Mouse (Mus musculus): ENCODE results near the gene Lgi1. TPM values are rescaled to one million over a fixed set of nuclear protein-coding genes. Genes with fewer than 3 reads are reported as not detected.

The Lgi1 gene
- polyA plus RNA-seq (2015; fragmentation: Nextera tagmentation; extraction: Ambion mirVana): 0.40 and 0.64 TPM in 2 replicates

- 23% methylated on average over 21 of the region's 21 CpGs for WGBS
Observed at GRCm38 (mm10) chr19:38264505-38265500, at the start of gene Lgi1. TSS of gene Lgi1 (plus strand) at chr19:38264536.

GRCm38 (mm10) chr19:38217696-38218095 lies 46.6 kb upstream of the Lgi1 start:
- Histone ChIP-seq H3K4me3 (replicated peaks) (no peak overlapping the region), H3K36me3 (no peaks in the 10 kb centered on the region), H3K9me3 (no peaks in the 10 kb centered on the region), H3K4me1 (replicated peaks) (0 out of 2 replicates have a peak, but pooled peaks cover under 1% of the 10 kb centered on the region), H3K27me3 (replicated peaks) (no peaks in the 10 kb centered on the region), H3K4me2 (replicated peaks) (no peak overlapping the region), H3K27ac (no peak overlapping the region), H3K9ac (no peak overlapping the region)
- 95% methylated on average over 3 of the region's 3 CpGs for WGBS
- no peak for ATAC-seq

More at GRCm38 (mm10) chr19:38264505-38265500, at the start of gene Lgi1:
- H3K9me3 ChIP-seq: no peaks in the 10 kb centered on the region
- peak within 1 kb of the TSS; percentile 2 for H3K4me2 ChIP-seq (replicated peaks)
- H3K4me3 ChIP-seq (replicated peaks): no peak within 1 kb of the TSS
- H3K27ac ChIP-seq: no peak within 1 kb of the TSS
- no peaks in the 10 kb centered on the region for H3K4me1 ChIP-seq (replicated peaks)
- no peak for ATAC-seq
- H3K36me3 ChIP-seq: no peaks in the 10 kb centered on the region
- H3K9ac ChIP-seq: no peak within 1 kb of the TSS
- H3K27me3 ChIP-seq (replicated peaks): no peaks in the 10 kb centered on the region

GRCm38 (mm10) chr19:38223356-38223904 lies 40.9 kb upstream of the Lgi1 start:
- no peaks in the 10 kb centered on the region for H3K9me3 ChIP-seq
- H3K9ac ChIP-seq: peak overlapping the region; percentile 76
- peak overlapping the region; percentile 94 for H3K27ac ChIP-seq
- H3K27me3 ChIP-seq (replicated peaks): no peaks in the 10 kb centered on the region
- H3K4me2 ChIP-seq (replicated peaks): peak overlapping the region; percentile 73
- H3K4me3 ChIP-seq (replicated peaks): peak overlapping the region; percentile 79
- peaks cover 6% of the 10 kb centered on the region; the same call in 1 of the 2 replicates for H3K4me1 ChIP-seq (replicated peaks)
- WGBS: 11% methylated on average over 12 of the region's 12 CpGs
- peak; percentile 35 for ATAC-seq
- H3K36me3 ChIP-seq: no peaks in the 10 kb centered on the region

- H3K9me3 ChIP-seq: no peaks in the 10 kb centered on the region
- peak; percentile 98 for ATAC-seq
- H3K4me1 ChIP-seq (replicated peaks): peaks cover 6% of the 10 kb centered on the region; the same call in 1 of the 2 replicates
- peak within 1 kb of the TSS; percentile 79 for H3K4me3 ChIP-seq (replicated peaks)
- H3K27ac ChIP-seq: peak within 1 kb of the TSS; percentile 94
- peak within 1 kb of the TSS; percentile 76 for H3K9ac ChIP-seq
- H3K4me2 ChIP-seq (replicated peaks): peak within 1 kb of the TSS; percentile 73
- WGBS: under 1% methylated on average over 49 of the region's 49 CpGs
- H3K27me3 ChIP-seq (replicated peaks): no peaks in the 10 kb centered on the region
- H3K36me3 ChIP-seq: no peaks in the 10 kb centered on the region
Observed at GRCm38 (mm10) chr19:38223905-38224684, 40.2 kb upstream of the Lgi1 start, which contains the start of gene Fra10ac1. TSS of gene Fra10ac1 (minus strand) at chr19:38224156.

- peaks cover 6% of the 10 kb centered on the region; the same call in 1 of the 2 replicates for H3K4me1 ChIP-seq (replicated peaks)
- H3K4me3 ChIP-seq (replicated peaks): peak overlapping the region; percentile 79
- H3K27ac ChIP-seq: no peak overlapping the region
- H3K27me3 ChIP-seq (replicated peaks): no peaks in the 10 kb centered on the region
- no peaks in the 10 kb centered on the region for H3K36me3 ChIP-seq
- H3K9me3 ChIP-seq: no peaks in the 10 kb centered on the region
- H3K4me2 ChIP-seq (replicated peaks): peak overlapping the region; percentile 73
- ATAC-seq: no peak
- peak overlapping the region; percentile 30; the same call in 1 of the 2 replicates for H3K9ac ChIP-seq
- 17% methylated on average over 9 of the region's 9 CpGs for WGBS
Observed at GRCm38 (mm10) chr19:38224685-38225060, 39.7 kb upstream of the Lgi1 start.

- no peaks in the 10 kb centered on the region for H3K4me1 ChIP-seq (replicated peaks)
- H3K4me3 ChIP-seq (replicated peaks): no peak overlapping the region
- no peaks in the 10 kb centered on the region for H3K27me3 ChIP-seq (replicated peaks)
- H3K36me3 ChIP-seq: no peaks in the 10 kb centered on the region
- H3K4me2 ChIP-seq (replicated peaks): no peak overlapping the region
- no peak overlapping the region for H3K9ac ChIP-seq
- ATAC-seq: no peak
- WGBS: 49% methylated on average over 2 of the region's 2 CpGs
- no peaks in the 10 kb centered on the region for H3K9me3 ChIP-seq
- H3K27ac ChIP-seq: no peak overlapping the region
Observed at GRCm38 (mm10) chr19:38228699-38229098, 35.6 kb upstream of the Lgi1 start.

GRCm38 (mm10) chr19:38232087-38232486 lies 32.2 kb upstream of the Lgi1 start:
- Histone ChIP-seq H3K4me2 (replicated peaks) (no peak overlapping the region), H3K9me3 (no peaks in the 10 kb centered on the region), H3K4me1 (replicated peaks) (no peaks in the 10 kb centered on the region), H3K36me3 (no peaks in the 10 kb centered on the region), H3K27me3 (replicated peaks) (no peaks in the 10 kb centered on the region), H3K27ac (no peak overlapping the region), H3K9ac (no peak overlapping the region), H3K4me3 (replicated peaks) (no peak overlapping the region)
- ATAC-seq: no peak
- 39% methylated on average over 8 of the region's 8 CpGs for WGBS

GRCm38 (mm10) chr19:38232516-38232915 lies 31.8 kb upstream of the Lgi1 start:
- Histone ChIP-seq H3K9ac (no peak overlapping the region), H3K4me3 (replicated peaks) (no peak overlapping the region), H3K27ac (no peak overlapping the region), H3K27me3 (replicated peaks) (no peaks in the 10 kb centered on the region), H3K9me3 (no peaks in the 10 kb centered on the region), H3K4me1 (replicated peaks) (no peaks in the 10 kb centered on the region), H3K4me2 (replicated peaks) (no peak overlapping the region), H3K36me3 (no peaks in the 10 kb centered on the region)
- no peak for ATAC-seq
- WGBS: 9% methylated on average over 4 of the region's 4 CpGs

GRCm38 (mm10) chr19:38236526-38236925 lies 27.8 kb upstream of the Lgi1 start:
- 74% methylated on average over 5 of the region's 5 CpGs for WGBS
- no peaks in the 10 kb centered on the region for H3K9me3 ChIP-seq
- H3K9ac ChIP-seq: no peak overlapping the region
- H3K27ac ChIP-seq: no peak overlapping the region
- no peaks in the 10 kb centered on the region for H3K36me3 ChIP-seq
- no peak overlapping the region for H3K4me2 ChIP-seq (replicated peaks)
- no peak overlapping the region for H3K4me3 ChIP-seq (replicated peaks)
- H3K4me1 ChIP-seq (replicated peaks): 0 out of 2 replicates have a peak, but pooled peaks cover 3% of the 10 kb centered on the region
- H3K27me3 ChIP-seq (replicated peaks): no peaks in the 10 kb centered on the region
- no peak for ATAC-seq

- Histone ChIP-seq H3K27me3 (replicated peaks) (no peaks in the 10 kb centered on the region), H3K9ac (no peak overlapping the region), H3K9me3 (no peaks in the 10 kb centered on the region), H3K4me3 (replicated peaks) (no peak overlapping the region), H3K27ac (no peak overlapping the region), H3K36me3 (no peaks in the 10 kb centered on the region), H3K4me1 (replicated peaks) (0 out of 2 replicates have a peak, but pooled peaks cover 3% of the 10 kb centered on the region), H3K4me2 (replicated peaks) (no peak overlapping the region)
- ATAC-seq: peak; percentile 75
- 32% methylated on average over 3 of the region's 3 CpGs for WGBS
Observed at GRCm38 (mm10) chr19:38237834-38238212, 26.5 kb upstream of the Lgi1 start.

- Histone ChIP-seq H3K9ac (no peak overlapping the region), H3K4me2 (replicated peaks) (no peak overlapping the region), H3K27ac (no peak overlapping the region), H3K4me3 (replicated peaks) (no peak overlapping the region), H3K9me3 (no peaks in the 10 kb centered on the region), H3K27me3 (replicated peaks) (no peaks in the 10 kb centered on the region), H3K4me1 (replicated peaks) (0 out of 2 replicates have a peak, but pooled peaks cover 3% of the 10 kb centered on the region), H3K36me3 (no peaks in the 10 kb centered on the region)
- peak; percentile 37; the same call in 1 of the 2 replicates for ATAC-seq
- 69% methylated on average over 12 of the region's 12 CpGs for WGBS
Observed at GRCm38 (mm10) chr19:38238213-38238951, 26.0 kb upstream of the Lgi1 start.
